ENCODE assay signal across 8 mouse cellular contexts in genomic region chr11:94676754-94677606, GRCm38 (mm10). TPM values are rescaled to one million over a fixed set of nuclear protein-coding genes. Genes with fewer than 3 reads are reported as not detected.
DNase-seq lines count a peak whose midpoint lies in the region; ATAC-seq and TF ChIP-seq lines count a peak whose summit lies in the region.

TSS of gene Xylt2 (minus strand) at chr11:94677515.

- no peaks in the 10 kb centered on the region for H3K9me3 ChIP-seq in forebrain, embryonic 10.5 days
- H3K9me3 ChIP-seq in heart, embryonic 15.5 days (replicated peaks), result no peaks in the 10 kb centered on the region
- no peaks in the 10 kb centered on the region for H3K9me3 ChIP-seq in liver, embryonic 14.5 days (ENCODE audit: control insufficient read depth, low read length)
- no peaks in the 10 kb centered on the region for H3K9me3 ChIP-seq in neural tube, embryonic 11.5 days (ENCODE audit: control insufficient read depth, low read length)
- H3K9me3 ChIP-seq in stomach, postnatal 0 days (ENCODE audit: control insufficient read depth, low read length), result no peaks in the 10 kb centered on the region

- peak within 1 kb of the TSS; percentile 97 for H3K27ac ChIP-seq in forebrain, embryonic 10.5 days
- H3K27ac ChIP-seq in heart, embryonic 15.5 days, result peak within 1 kb of the TSS; percentile 83
- H3K27ac ChIP-seq in liver, embryonic 14.5 days, result no peak within 1 kb of the TSS
- peak within 1 kb of the TSS; percentile 89 for H3K27ac ChIP-seq in neural tube, embryonic 11.5 days (ENCODE audit: low read depth, low read length)
- peak within 1 kb of the TSS; percentile 88 for H3K27ac ChIP-seq in stomach, postnatal 0 days (replicated peaks)

- H3K27me3 ChIP-seq in forebrain, embryonic 10.5 days (ENCODE audit: poor library complexity, severe bottlenecking), result no peaks in the 10 kb centered on the region
- no peaks in the 10 kb centered on the region for H3K27me3 ChIP-seq in heart, embryonic 15.5 days
- no peaks in the 10 kb centered on the region for H3K27me3 ChIP-seq in liver, embryonic 14.5 days (ENCODE audit: control insufficient read depth, insufficient read depth, low read length)
- H3K27me3 ChIP-seq in neural tube, embryonic 11.5 days (ENCODE audit: control insufficient read depth, insufficient read depth, low read length), result no peaks in the 10 kb centered on the region
- H3K27me3 ChIP-seq in stomach, postnatal 0 days (ENCODE audit: control insufficient read depth, insufficient read depth, low read length), result no peaks in the 10 kb centered on the region

- peak within 1 kb of the TSS; percentile 98 for H3K9ac ChIP-seq in heart, embryonic 15.5 days
- H3K9ac ChIP-seq in liver, embryonic 14.5 days (replicated peaks), result peak within 1 kb of the TSS; percentile 78
- peak within 1 kb of the TSS; percentile 97 for H3K9ac ChIP-seq in neural tube, embryonic 11.5 days (ENCODE audit: low read length)
- peak within 1 kb of the TSS; percentile 97 for H3K9ac ChIP-seq in stomach, postnatal 0 days (ENCODE audit: low read length)

- peak; percentile 75 for DNase-seq in c-Kit-negative CD71-positive TER-119-positive erythroid progenitor cells, embryonic 14.5 days (ENCODE audit: low read depth, low spot score)
- DNase-seq in forebrain, embryonic 10.5 days (ENCODE audit: extremely low spot score, low spot score), result peak; percentile 89
- peak; percentile 89 to 95 for DNase-seq in kidney, postnatal 25 days
- DNase-seq in liver, embryonic 14.5 days (ENCODE audit: low read depth in 3 of 3, low spot score in 3 of 3), result peak; percentile 71 to 75 (median 74)
- DNase-seq in neural tube, embryonic 11.5 days (ENCODE audit: low spot score), result peak; percentile 98
- DNase-seq in stomach, postnatal 0 days (ENCODE audit: low spot score), result peak; percentile 94

- WGBS in forebrain, embryonic 10.5 days, result under 1% methylated on average over 82 of the region's 82 CpGs
- under 1% methylated on average over 78 of the region's 82 CpGs for WGBS in heart, embryonic 15.5 days
- under 1% methylated on average over 82 of the region's 82 CpGs for WGBS in liver, embryonic 14.5 days (ENCODE audit: insufficient replicate concordance)
- WGBS in neural tube, embryonic 11.5 days, result under 1% methylated on average over 75 of the region's 82 CpGs
- under 1% methylated on average over 73 of the region's 82 CpGs for WGBS in stomach, postnatal 0 days

- ATAC-seq in CD4-positive, CD25-positive, alpha-beta regulatory T cell, adult 4 months, result peak; percentile 93
- peak; percentile 97 for ATAC-seq in heart, embryonic 15.5 days (replicated peaks; ENCODE audit: insufficient number of reproducible peaks, insufficient read depth, low FRiP score, low read depth)
- ATAC-seq in liver, embryonic 14.5 days (ENCODE audit: insufficient read depth), result peak; percentile 94
- peak; percentile 94 for ATAC-seq in neural tube, embryonic 11.5 days (ENCODE audit: insufficient read depth, low FRiP score, low TSS enrichment)
- peak; percentile 95 for ATAC-seq in stomach, postnatal 0 days (ENCODE audit: low FRiP score, low TSS enrichment)

- H3K4me2 ChIP-seq in heart, embryonic 15.5 days, result peak within 1 kb of the TSS; percentile 82
- H3K4me2 ChIP-seq in liver, embryonic 14.5 days (ENCODE audit: low read depth), result peak within 1 kb of the TSS; percentile 78
- peak within 1 kb of the TSS; percentile 83 for H3K4me2 ChIP-seq in neural tube, embryonic 11.5 days (ENCODE audit: low read depth)
- peak within 1 kb of the TSS; percentile 91 for H3K4me2 ChIP-seq in stomach, postnatal 0 days (replicated peaks; ENCODE audit: low read depth)

- no peak for TF ChIP-seq CTCF in liver, embryonic 14.5 days (IDR thresholded peaks at IDR 0.05; ENCODE audit: low read depth)
- no peak for TF ChIP-seq CTCF in stomach, postnatal 0 days (IDR thresholded peaks at IDR 0.05; ENCODE audit: low read depth)

- H3K4me1 ChIP-seq in forebrain, embryonic 10.5 days, result peaks cover 44% of the 10 kb centered on the region
- peaks cover 30% of the 10 kb centered on the region for H3K4me1 ChIP-seq in heart, embryonic 15.5 days (replicated peaks)
- peaks cover 0 to 7% of the 10 kb centered on the region in 2 experiments; a peak in 2 of 4 replicates for H3K4me1 ChIP-seq in liver, embryonic 14.5 days (replicated peaks; ENCODE audit: control insufficient read depth in 2 of 2, insufficient read depth in 2 of 2, low read length in 1 of 2)
- H3K4me1 ChIP-seq in neural tube, embryonic 11.5 days (ENCODE audit: control insufficient read depth, insufficient read depth, low read length), result peaks cover 11% of the 10 kb centered on the region
- H3K4me1 ChIP-seq in stomach, postnatal 0 days (replicated peaks; ENCODE audit: control insufficient read depth, insufficient read depth), result 0 out of 2 replicates have a peak, but pooled peaks cover 4% of the 10 kb centered on the region

- peak within 1 kb of the TSS; percentile 95 for H3K4me3 ChIP-seq in forebrain, embryonic 10.5 days
- peak within 1 kb of the TSS; percentile 96 for H3K4me3 ChIP-seq in heart, embryonic 15.5 days
- peak within 1 kb of the TSS; percentile 78 to 80 for H3K4me3 ChIP-seq in liver, embryonic 14.5 days (ENCODE audit: insufficient read depth in 1 of 2, low read depth in 2 of 2, low read length in 2 of 2)
- H3K4me3 ChIP-seq in neural tube, embryonic 11.5 days (ENCODE audit: low read depth, low read length), result peak within 1 kb of the TSS; percentile 94
- peak within 1 kb of the TSS; percentile 97 for H3K4me3 ChIP-seq in stomach, postnatal 0 days (ENCODE audit: low read depth, low read length)

- TF ChIP-seq EP300 in liver, embryonic 14.5 days (IDR thresholded peaks at IDR 0.05; ENCODE audit: low read depth), result no peak
- TF ChIP-seq EP300 in stomach, postnatal 0 days (optimal IDR thresholded peaks at IDR 0.05), result no peak

- H3K36me3 ChIP-seq in forebrain, embryonic 10.5 days (replicated peaks), result peaks cover 11% of the 10 kb centered on the region
- no peaks in the 10 kb centered on the region for H3K36me3 ChIP-seq in heart, embryonic 15.5 days
- H3K36me3 ChIP-seq in liver, embryonic 14.5 days (replicated peaks; ENCODE audit: control insufficient read depth, insufficient read depth, low read depth), result no peaks in the 10 kb centered on the region
- no peaks in the 10 kb centered on the region; the same call in 1 of the 2 replicates for H3K36me3 ChIP-seq in neural tube, embryonic 11.5 days (ENCODE audit: control insufficient read depth, insufficient read depth, low read length)
- no peaks in the 10 kb centered on the region for H3K36me3 ChIP-seq in stomach, postnatal 0 days (ENCODE audit: control insufficient read depth, insufficient read depth, low read length)

RNA-seq across cellular contexts. Expression of gene Xylt2, which starts in this region (rescaled TPM):
- 1 to 10 TPM; 5.4 to 7.0 TPM for polyA plus RNA-seq in CD4-positive, CD25-positive, alpha-beta regulatory T cell, adult 4 months (2017; shearing (Covaris generic))
- 14.4 and 15.2 TPM in 2 replicates for polyA plus RNA-seq in forebrain, embryonic 10.5 days (2016; fragmentation: Nextera tagmentation; extraction: Ambion mirVana)
- 11.6 and 16.6 TPM in 2 replicates for polyA plus RNA-seq in heart, embryonic 15.5 days (2015; fragmentation: Nextera tagmentation; extraction: Ambion mirVana)
- polyA plus RNA-seq in liver, embryonic 14.5 days (2012; rRNA removed), result 2.8 and 3.6 TPM in 2 replicates
- polyA plus RNA-seq in liver, embryonic 14.5 days (2014; fragmentation: Nextera tagmentation; extraction: Ambion mirVana), result 1.8 and 2.7 TPM in 2 replicates
- polyA plus RNA-seq in neural tube, embryonic 11.5 days (2014; fragmentation: Nextera tagmentation; extraction: Ambion mirVana), result 14.2 and 17.0 TPM in 2 replicates
- polyA plus RNA-seq in stomach, postnatal 0 days (2015; fragmentation: Nextera tagmentation; extraction: Ambion mirVana), result 8.4 and 8.6 TPM in 2 replicates
